Mouse (Mus musculus) cerebral cortex, adult 2 months (tissue): ENCODE data around the gene Gltp.

ENCODE experiments used
- WGBS: fragments of 180-500 bp; shearing (Covaris S2); methylation state at CpG from one replicate; pipeline ENCODE4 v1.1.7; 2018; 5-methylcytosine and 5-hydroxymethylcytosine counted together

Gltp gene

GRCm38 (mm10) chr5:114690633-114691567 is at the start of gene Gltp:
TSS of gene Gltp (minus strand) at chr5:114690984.
- 5% methylated on average over 70 of the region's 75 CpGs for WGBS

- WGBS = 62% methylated on average over 12 of the region's 12 CpGs
Observed at GRCm38 (mm10) chr5:114738707-114739241, 48.0 kb upstream of the Gltp start.

GRCm38 (mm10) chr5:114737090-114737887 is 46.5 kb upstream of the Gltp start:
- WGBS = 72% methylated on average over 21 of the region's 21 CpGs

GRCm38 (mm10) chr5:114733606-114734005 is 42.8 kb upstream of the Gltp start:
- 96% methylated on average over 15 of the region's 15 CpGs for WGBS

GRCm38 (mm10) chr5:114731969-114732368 is 41.2 kb upstream of the Gltp start:
- 89% methylated on average over 15 of the region's 15 CpGs for WGBS

GRCm38 (mm10) chr5:114731498-114731897 is 40.7 kb upstream of the Gltp start:
- 69% methylated on average over 6 of the region's 6 CpGs for WGBS

- 62% methylated on average over 10 of the region's 10 CpGs for WGBS
Observed at GRCm38 (mm10) chr5:114730129-114730528, 39.3 kb upstream of the Gltp start.

GRCm38 (mm10) chr5:114728160-114728559 is 37.4 kb upstream of the Gltp start:
- WGBS = 63% methylated on average over 10 of the region's 10 CpGs

GRCm38 (mm10) chr5:114722846-114723245 is 32.1 kb upstream of the Gltp start:
- WGBS = 75% methylated on average over 13 of the region's 13 CpGs

- WGBS = 90% methylated on average over 10 of the region's 10 CpGs
Observed at GRCm38 (mm10) chr5:114721969-114722368, 31.2 kb upstream of the Gltp start.

- WGBS = 93% methylated on average over 11 of the region's 11 CpGs
Observed at GRCm38 (mm10) chr5:114720784-114721183, 30.0 kb upstream of the Gltp start.

GRCm38 (mm10) chr5:114719928-114720270 is 29.1 kb upstream of the Gltp start:
- WGBS = 89% methylated on average over 6 of the region's 6 CpGs

GRCm38 (mm10) chr5:114719003-114719927 is 28.5 kb upstream of the Gltp start:
- 93% methylated on average over 20 of the region's 20 CpGs for WGBS

GRCm38 (mm10) chr5:114718483-114718882 is 27.7 kb upstream of the Gltp start:
- 89% methylated on average over 13 of the region's 13 CpGs for WGBS

GRCm38 (mm10) chr5:114717937-114718336 is 27.2 kb upstream of the Gltp start:
- WGBS = 96% methylated on average over 8 of the region's 8 CpGs

GRCm38 (mm10) chr5:114717292-114717691 is 26.5 kb upstream of the Gltp start:
- 92% methylated on average over 12 of the region's 12 CpGs for WGBS

- 93% methylated on average over 18 of the region's 18 CpGs for WGBS
Observed at GRCm38 (mm10) chr5:114714551-114714950, 23.8 kb upstream of the Gltp start.

- WGBS = 88% methylated on average over 21 of the region's 21 CpGs
Observed at GRCm38 (mm10) chr5:114709357-114709756, 18.6 kb upstream of the Gltp start.

- 26% methylated on average over 15 of the region's 15 CpGs for WGBS
Observed at GRCm38 (mm10) chr5:114708491-114708890, 17.7 kb upstream of the Gltp start.

GRCm38 (mm10) chr5:114707265-114708068 is 16.7 kb upstream of the Gltp start, which contains the start of gene Tchp:
TSS of gene Tchp (plus strand) at chr5:114707760.
- WGBS = 4% methylated on average over 49 of the region's 49 CpGs
